Mouse (Mus musculus) thymus, postnatal 4 days (tissue): ENCODE results near the gene 4930564D02Rik.
A peak's percentile ranks its signal among the peaks of the same experiment; 100 is the strongest.

Experiments
- DNase-seq: peaks from one replicate; pipeline ENCODE4 v3.0.0; 2021

Gene 4930564D02Rik

GRCm38 (mm10) chr3:105058627-105059513, 7.8 kb upstream of the 4930564D02Rik start:
- peak; percentile 77 for DNase-seq

DNA sequence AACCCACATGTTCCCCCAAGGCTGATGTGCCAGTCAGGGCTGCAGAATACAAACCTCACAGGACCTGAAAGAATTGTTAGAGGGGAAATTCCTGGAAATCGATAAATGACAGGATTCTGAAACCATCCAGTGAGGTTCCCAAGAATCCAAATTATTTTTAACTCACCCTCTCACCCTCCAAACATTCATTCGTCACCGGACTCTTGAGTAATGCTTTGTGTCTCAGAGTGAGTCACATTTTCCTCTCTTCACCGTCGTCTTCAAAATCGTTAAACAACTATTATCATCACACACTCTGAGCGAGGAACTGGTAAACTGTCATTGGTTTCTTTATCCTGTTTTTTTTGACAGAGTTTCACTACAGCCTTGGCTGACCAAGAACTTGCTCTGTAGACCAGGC, 6.7 kb upstream of the 4930564D02Rik start:
- DNase-seq = no peak

- no peak for DNase-seq
Observed at GRCm38 (mm10) chr3:105060992-105061391, 5.7 kb upstream of the 4930564D02Rik start.

DNA sequence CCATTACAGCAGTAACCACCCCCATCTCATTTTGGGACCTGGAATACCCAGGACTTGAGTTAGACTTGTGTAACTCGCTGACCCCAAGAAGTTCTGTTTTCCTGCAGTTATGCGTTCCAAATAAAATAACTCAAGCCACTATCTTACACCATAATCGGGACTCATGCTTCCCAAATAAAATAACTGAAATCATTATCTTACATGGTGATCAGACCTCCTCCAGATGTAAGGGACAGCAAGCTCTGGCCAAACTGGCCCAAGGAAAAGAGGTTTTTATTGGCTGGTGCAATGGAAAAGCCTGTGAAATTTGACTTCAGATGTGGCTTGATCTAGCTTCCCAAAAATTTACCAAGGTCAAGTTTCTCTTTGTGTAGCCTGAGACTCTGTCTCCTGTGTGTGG, 5.1 kb upstream of the 4930564D02Rik start:
- no peak for DNase-seq

- DNase-seq = no peak
Observed at GRCm38 (mm10) chr3:105061991-105062390, 4.7 kb upstream of the 4930564D02Rik start.

- DNase-seq = no peak
Observed at GRCm38 (mm10) chr3:105062676-105063075, 4.0 kb upstream of the 4930564D02Rik start.

DNA sequence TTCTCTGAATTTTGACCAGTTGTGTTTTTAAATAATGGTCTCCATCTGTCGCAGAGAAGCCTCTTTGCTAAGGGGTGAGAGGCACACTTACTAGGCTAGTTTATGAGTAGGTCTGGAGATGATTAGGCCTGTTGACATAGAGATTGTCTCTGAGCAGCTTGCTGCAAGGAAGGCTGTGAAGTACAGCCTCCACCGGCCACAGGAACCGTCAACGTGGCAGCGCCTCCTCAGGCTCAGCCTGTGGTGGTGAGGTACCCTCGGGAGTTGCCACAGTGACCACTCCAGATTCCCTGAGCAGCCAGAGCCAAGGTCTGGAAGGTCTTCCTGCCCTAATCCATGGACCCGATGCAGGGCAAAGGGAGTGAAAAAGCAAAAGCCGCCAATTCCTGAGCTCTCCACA, 3.9 kb downstream of the 4930564D02Rik start:
- DNase-seq = no peak

DNA sequence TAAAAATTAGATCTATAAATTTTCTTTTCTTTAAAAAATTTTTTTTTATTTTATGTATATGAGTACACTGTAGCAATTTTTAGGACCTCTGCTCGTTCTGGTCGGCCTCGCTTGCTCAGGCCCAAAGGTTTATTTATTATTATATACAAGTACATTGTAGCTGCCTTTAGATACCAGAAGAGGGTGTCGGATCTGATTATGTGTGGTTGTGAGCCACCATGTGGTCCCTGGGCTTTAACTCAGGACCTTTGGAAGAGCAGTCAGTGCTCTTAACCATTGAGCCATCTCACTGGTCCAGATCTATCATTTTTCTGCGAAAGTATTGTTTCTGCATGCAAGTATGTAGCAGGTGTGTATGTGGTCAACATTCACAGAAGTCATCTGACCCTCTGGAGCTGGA, 4.6 kb downstream of the 4930564D02Rik start:
- DNase-seq = no peak

DNA sequence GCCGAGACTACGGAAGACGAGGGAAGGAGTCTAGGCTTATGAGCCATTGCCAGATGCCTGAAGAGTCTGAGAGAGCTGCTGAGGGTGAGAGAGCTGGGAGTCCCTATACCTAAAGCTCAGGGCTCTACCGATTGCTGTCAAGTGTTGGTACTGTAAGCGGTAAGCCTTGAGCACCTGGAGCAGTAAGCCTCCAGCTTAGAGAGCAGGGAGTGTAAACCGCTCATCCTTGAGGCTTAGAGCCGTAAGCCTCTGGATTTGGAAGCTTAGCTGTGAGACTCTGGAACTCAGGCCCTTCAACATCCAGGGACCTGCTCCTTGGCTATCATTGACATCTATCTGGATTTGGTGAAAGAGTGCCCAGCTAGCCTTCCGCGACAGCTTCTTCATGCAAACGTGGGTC, 5.9 kb downstream of the 4930564D02Rik start:
- DNase-seq = no peak

- DNase-seq = no peak
Observed at GRCm38 (mm10) chr3:105075796-105076195, 9.2 kb downstream of the 4930564D02Rik start.

- peak; percentile 51 for DNase-seq
Observed at GRCm38 (mm10) chr3:105078231-105078826, 11.7 kb downstream of the 4930564D02Rik start.

DNA sequence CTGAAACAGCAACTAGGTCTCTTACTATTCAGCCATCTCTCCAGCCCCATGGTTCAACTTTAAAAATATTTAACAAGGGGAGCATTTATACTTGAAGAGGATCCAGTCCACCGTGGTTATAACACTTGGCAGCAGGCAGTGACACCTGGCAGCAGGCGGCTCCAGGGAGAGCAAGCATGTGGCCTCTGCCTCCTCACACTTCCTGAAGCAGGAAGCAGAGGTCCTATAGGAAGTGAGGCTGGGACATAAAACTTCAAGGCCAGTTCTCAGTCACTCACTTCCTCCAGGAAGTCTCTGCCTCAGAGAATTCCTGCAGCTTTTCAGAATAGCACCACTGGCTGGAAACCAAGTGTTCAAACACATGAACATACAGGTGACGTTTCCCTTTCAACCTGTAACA, 20.7 kb downstream of the 4930564D02Rik start:
- no peak for DNase-seq

DNA sequence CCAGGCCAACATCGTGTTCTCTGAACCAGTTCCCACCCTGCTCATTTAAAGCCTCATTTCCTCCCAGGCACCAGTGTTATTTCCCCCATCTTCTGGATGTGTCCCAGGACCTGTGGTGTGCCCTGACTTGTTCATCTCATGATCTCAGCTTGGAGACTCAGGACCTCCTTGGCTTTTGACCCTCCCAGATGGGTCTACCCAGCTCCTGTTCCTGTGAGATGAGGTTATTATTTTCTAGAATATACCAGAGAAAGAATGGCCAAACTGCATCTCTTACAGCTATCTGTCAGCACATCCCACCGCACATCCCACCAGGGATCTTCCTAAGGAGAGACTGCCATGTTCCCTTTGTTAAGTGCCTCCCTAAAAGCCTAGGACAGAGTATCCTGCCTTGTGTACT, 22.0 kb downstream of the 4930564D02Rik start:
- no peak for DNase-seq

DNA sequence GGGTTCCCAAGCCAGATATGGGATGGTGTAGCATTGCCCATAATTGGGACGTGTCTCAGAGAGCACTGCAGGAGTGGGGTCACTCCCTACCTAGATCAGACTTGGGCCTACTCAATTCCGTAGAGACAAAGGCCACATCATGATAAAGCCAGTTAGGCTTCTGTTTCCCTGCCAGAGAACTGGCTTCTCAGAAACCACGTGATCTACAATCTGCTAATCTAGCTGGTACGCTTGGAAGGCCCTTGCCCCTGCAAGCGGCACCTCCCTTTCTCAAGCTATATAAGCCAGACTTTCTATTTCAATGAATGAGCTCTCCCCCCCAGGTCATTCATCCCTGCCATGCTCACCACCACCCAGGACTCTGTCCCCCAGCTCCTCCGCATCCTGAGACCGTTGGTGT, 23.5 kb downstream of the 4930564D02Rik start:
- DNase-seq = no peak

GRCm38 (mm10) chr3:105090981-105091380, 24.3 kb downstream of the 4930564D02Rik start:
- peak; percentile 30 for DNase-seq

DNA sequence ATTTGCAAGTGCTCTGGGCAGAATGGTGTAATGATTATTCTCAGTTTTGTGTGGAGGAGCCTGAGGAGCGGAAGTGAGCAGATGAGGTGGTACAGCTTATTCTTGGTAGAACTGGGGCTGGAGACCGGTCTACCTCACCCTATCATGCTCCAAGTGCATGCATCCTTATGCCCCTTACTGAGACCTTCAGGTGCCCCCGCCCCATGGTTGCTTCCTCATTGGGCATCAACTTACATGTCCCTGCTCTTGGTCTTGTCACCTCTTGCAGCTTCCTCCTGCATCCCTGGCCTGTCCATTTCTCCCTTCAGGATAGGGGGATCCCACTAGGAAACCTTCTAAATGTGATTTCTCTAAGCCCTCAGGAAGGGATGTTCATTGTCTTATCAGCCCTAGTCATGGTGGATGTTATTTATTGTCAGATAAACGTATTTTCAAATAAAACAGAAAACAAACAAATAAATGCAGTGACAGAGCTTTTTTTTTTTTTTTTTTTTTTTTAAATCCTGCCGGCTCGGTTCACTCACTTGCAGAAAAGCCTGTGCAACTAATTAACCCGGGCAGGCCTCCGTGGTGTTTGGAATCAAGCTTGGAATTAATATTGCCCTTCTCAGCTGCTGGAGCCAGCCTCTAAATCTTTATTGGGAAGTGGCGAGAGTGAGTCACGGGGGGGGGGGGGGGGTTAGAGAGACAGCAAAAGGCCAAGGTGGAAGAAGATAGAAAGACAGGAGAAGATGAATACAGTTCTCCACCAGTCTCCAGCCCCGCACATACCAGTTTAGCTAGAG, 26.3 kb downstream of the 4930564D02Rik start:
- no peak for DNase-seq

DNA sequence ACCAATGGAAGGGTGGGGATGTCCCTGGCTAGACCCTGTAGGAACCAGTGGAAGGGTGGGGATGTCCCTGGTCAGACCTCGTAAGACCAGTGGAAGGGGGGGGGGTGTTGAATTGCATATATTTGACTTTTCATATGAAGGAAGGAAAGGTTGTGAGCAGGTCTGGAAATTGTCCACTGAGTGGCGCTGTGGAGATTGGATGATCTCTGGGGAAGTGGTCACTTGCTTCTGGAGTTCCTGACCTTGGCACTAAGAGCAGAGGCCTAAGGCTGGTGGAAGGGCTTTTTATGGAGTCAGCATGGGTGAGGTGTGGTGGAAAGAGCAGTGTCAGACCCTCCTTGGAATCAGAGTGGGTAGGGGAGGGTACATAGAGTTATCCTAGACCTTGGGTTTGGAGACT, 27.8 kb downstream of the 4930564D02Rik start:
- DNase-seq = peak; percentile 41

DNA sequence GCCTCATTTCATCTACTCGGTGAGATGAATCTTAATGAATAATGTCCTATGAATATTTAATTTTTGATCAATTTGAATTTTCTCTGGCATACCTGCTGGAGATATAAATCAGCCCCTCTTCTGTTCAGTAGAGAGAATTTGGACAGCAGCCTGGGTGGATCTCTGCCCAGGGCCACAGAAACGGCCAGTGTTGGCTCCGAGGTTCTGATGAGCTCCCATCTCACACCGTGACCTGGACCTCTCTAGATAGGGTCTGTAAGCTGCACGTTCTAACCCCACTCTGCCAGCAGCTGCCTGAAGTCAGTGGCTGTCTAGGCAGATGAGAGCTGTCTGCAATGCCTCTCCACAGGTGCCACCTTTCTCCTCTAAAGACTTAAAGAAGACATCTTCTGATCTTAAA, 28.4 kb downstream of the 4930564D02Rik start:
- no peak for DNase-seq

- DNase-seq = no peak
Observed at GRCm38 (mm10) chr3:105097581-105097980, 30.9 kb downstream of the 4930564D02Rik start.

DNA sequence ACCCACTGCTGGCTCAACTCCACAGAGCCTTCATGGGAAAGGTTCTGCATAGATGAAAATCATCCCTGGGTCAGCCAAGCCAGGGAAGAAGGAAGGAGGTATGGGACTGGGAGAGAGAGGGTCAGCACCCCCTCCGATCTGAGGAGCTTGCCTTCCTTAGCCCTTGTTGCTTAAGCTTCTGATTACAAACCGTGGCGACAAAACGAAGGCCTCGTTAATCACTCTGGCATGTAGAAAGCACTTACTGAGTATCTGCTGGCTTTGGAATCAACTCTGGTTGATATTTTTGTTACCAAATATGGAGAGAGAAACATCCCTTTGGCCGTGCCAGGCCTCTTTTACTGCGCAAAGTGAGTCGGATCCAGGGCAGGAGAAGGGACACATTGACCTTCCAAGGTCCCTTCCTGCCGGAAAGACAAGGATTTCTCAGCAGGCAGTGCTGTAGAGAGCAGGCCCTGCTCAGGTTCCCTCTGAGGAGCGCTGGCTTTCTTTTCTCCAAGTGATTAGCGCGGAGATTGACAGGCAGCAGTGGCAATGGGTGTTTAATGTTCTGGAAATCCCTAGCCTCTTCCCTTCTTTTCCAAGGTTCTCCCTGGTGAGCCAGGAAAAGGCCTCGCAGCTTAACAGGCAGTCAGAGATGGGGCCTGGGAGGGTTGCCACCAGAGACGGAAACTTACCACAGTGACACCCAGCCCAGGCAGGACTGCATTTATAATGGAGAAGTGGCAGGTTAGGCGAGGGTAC, 33.1 kb downstream of the 4930564D02Rik start:
- DNase-seq = no peak

GRCm38 (mm10) chr3:105100270-105100589, 33.6 kb downstream of the 4930564D02Rik start:
- DNase-seq = no peak

DNA sequence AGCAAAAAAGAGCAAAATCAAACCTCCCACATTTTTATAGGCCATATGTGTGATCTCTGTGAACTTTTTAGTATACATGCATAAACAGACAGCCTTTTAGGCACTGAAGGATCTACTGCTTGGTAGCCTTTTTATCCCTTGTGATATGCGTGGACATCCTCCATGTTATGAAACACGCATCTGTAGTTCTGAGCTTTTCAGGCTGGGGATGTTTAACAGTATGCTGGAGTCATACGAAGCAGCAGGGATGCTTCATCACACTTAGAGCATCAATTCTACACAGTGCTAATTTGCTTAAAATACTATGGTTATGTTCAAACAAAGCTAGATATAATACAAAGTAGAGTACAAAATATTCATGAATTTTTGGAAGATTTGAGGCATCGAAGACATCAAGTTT, 39.2 kb downstream of the 4930564D02Rik start:
- no peak for DNase-seq

DNA sequence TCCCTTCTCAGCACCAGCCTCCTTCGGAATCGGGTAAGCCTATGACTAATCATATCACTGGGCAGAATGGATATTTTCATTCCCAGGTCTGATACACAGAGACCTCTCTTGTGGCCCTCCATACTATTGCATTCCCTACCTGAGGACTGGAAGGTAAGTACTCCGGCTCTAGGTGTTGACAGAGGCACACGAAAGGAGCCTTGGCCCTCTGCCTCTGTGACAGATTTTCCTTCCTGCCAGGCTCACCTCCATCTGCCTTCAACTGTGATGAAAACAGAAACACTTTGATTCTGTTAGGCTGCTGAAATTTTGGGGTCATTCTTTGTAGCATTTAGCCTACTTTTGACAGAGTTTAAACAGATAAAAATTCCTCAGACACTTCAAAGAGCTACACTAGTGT, 47.2 kb downstream of the 4930564D02Rik start:
- DNase-seq = no peak
